8 mouse cellular contexts compared by ENCODE assay signal in genomic region chr4:109484621-109485020, GRCm38 (mm10). TPM values are rescaled to one million over a fixed set of nuclear protein-coding genes. Genes with fewer than 3 reads are reported as not detected.
DNase-seq lines count a peak whose midpoint lies in the region; ATAC-seq and TF ChIP-seq lines count a peak whose summit lies in the region.

Gene Rnf11 (minus strand): TSS chr4:109484728.

- H3K9me3 ChIP-seq in forebrain, embryonic 13.5 days (replicated peaks) = no peaks in the 10 kb centered on the region
- no peaks in the 10 kb centered on the region for H3K9me3 ChIP-seq in liver, embryonic 12.5 days (replicated peaks)
- H3K9me3 ChIP-seq in neural tube, embryonic 14.5 days (ENCODE audit: control insufficient read depth, low read length) = no peaks in the 10 kb centered on the region

- H3K36me3 ChIP-seq in forebrain, embryonic 13.5 days (ENCODE audit: poor library complexity, severe bottlenecking) = no peaks in the 10 kb centered on the region
- no peaks in the 10 kb centered on the region for H3K36me3 ChIP-seq in liver, embryonic 12.5 days
- no peaks in the 10 kb centered on the region for H3K36me3 ChIP-seq in neural tube, embryonic 14.5 days (ENCODE audit: control insufficient read depth, insufficient read depth, low read length)

- ATAC-seq in Patski = peak; percentile 92
- ATAC-seq in forebrain, embryonic 13.5 days = no peak
- peak in 1 of 2 experiments; percentile 68; a peak in 1 of 4 replicates for ATAC-seq in hematopoietic stem cell, adult 5-6 weeks (replicated peaks in 1 of 2; ENCODE audit: insufficient read depth in 1 of 2, low FRiP score in 2 of 2, low TSS enrichment in 1 of 2, low read depth in 1 of 2, poor library complexity in 2 of 2, severe bottlenecking in 2 of 2)
- no peak for ATAC-seq in liver, embryonic 12.5 days
- ATAC-seq in neural tube, embryonic 14.5 days (ENCODE audit: low read depth) = no peak

- no peak within 1 kb of the TSS for H3K27ac ChIP-seq in forebrain, embryonic 13.5 days
- no peak within 1 kb of the TSS for H3K27ac ChIP-seq in liver, embryonic 12.5 days
- H3K27ac ChIP-seq in neural tube, embryonic 14.5 days (ENCODE audit: low read depth, low read length) = no peak within 1 kb of the TSS

- no peak within 1 kb of the TSS for H3K9ac ChIP-seq in forebrain, embryonic 13.5 days
- no peak within 1 kb of the TSS for H3K9ac ChIP-seq in liver, embryonic 12.5 days
- no peak within 1 kb of the TSS for H3K9ac ChIP-seq in neural tube, embryonic 14.5 days (replicated peaks; ENCODE audit: low read depth, low read length)

- CTCF ChIA-PET in Patski (lab: Charles Lee) = interaction anchor here (1.4 kb wide), 1 partner anchor 12 kb away, joined by 3 read pairs; no protein-coding TSS in a partner anchor

- in situ Hi-C loops in Patski (cut with MboI; ENCODE audit: low pct_unique_long_range_greater_than_20kb) = no loop called here

- H3K4me1 ChIP-seq in forebrain, embryonic 13.5 days = no peaks in the 10 kb centered on the region
- peaks cover 23% of the 10 kb centered on the region for H3K4me1 ChIP-seq in liver, embryonic 12.5 days
- no peaks in the 10 kb centered on the region for H3K4me1 ChIP-seq in neural tube, embryonic 14.5 days (ENCODE audit: control insufficient read depth, insufficient read depth, low read length)

- TF ChIP-seq CTCF in Patski (IDR thresholded peaks at IDR 0.05) = no peak

- WGBS in forebrain, embryonic 13.5 days = 88% methylated on average over 3 of the region's 3 CpGs
- WGBS in liver, embryonic 12.5 days (ENCODE audit: insufficient replicate concordance) = 71% methylated on average over 3 of the region's 3 CpGs
- 77% methylated on average over 3 of the region's 3 CpGs for WGBS in neural tube, embryonic 14.5 days

- H3K4me3 ChIP-seq in forebrain, embryonic 13.5 days = no peak within 1 kb of the TSS
- H3K4me3 ChIP-seq in liver, embryonic 12.5 days = no peak within 1 kb of the TSS
- H3K4me3 ChIP-seq in neural tube, embryonic 14.5 days (ENCODE audit: low read depth, low read length) = no peak within 1 kb of the TSS

- peak; percentile 64 for DNase-seq in 3134 (ENCODE audit: extremely low read depth, insufficient read length, low spot score)
- no peak for DNase-seq in Patski (ENCODE audit: low read depth, low spot score)
- DNase-seq in spleen, adult 12 weeks (ENCODE audit: low spot score) = no peak
- no peak for DNase-seq in T-cell, adult 2 months (ENCODE audit: low spot score)

- POLR2A ChIA-PET in Patski (lab: Charles Lee) = no interaction called here

- no peaks in the 10 kb centered on the region for H3K27me3 ChIP-seq in Patski
- H3K27me3 ChIP-seq in forebrain, embryonic 13.5 days = no peaks in the 10 kb centered on the region
- peaks cover 11% of the 10 kb centered on the region; the same call in 1 of the 2 replicates for H3K27me3 ChIP-seq in liver, embryonic 12.5 days (replicated peaks)
- no peaks in the 10 kb centered on the region for H3K27me3 ChIP-seq in neural tube, embryonic 14.5 days (ENCODE audit: control insufficient read depth, insufficient read depth, low read length)

- no peak within 1 kb of the TSS for H3K4me2 ChIP-seq in forebrain, embryonic 13.5 days
- H3K4me2 ChIP-seq in liver, embryonic 12.5 days = no peak within 1 kb of the TSS
- no peak within 1 kb of the TSS for H3K4me2 ChIP-seq in neural tube, embryonic 14.5 days (ENCODE audit: low read depth, low read length)

RNA-seq across cellular contexts. Expression of gene Rnf11, which starts in this region (rescaled TPM):
- polyA plus RNA-seq in Patski (2021) = 95.6 TPM
- polyA plus RNA-seq in forebrain, embryonic 13.5 days (2015; fragmentation: Nextera tagmentation; extraction: Ambion mirVana) = 46.5 and 49.2 TPM in 2 replicates
- total RNA-seq in hematopoietic stem cell, adult 5-6 weeks (2017) = 38.7 and 55.1 TPM in 2 replicates
- polyA plus RNA-seq in liver, embryonic 12.5 days (2016; fragmentation: Nextera tagmentation; extraction: Ambion mirVana) = 41.3 and 44.7 TPM in 2 replicates
- 95.5 and 99.6 TPM in 2 replicates for polyA plus RNA-seq in neural tube, embryonic 14.5 days (2014; fragmentation: Nextera tagmentation; extraction: Ambion mirVana)
